Mouse (Mus musculus) liver, embryonic 14.5 days (tissue): Measurements from ENCODE around the gene Kalrn.

ENCODE experiments used
- CTCF ChIP-seq: IDR thresholded peaks from 2 replicates; pipeline ENCODE4 v1.5.1; 2016; ENCODE audit warnings: antibody characterized with exemption, low read depth, control low read depth
- EP300 ChIP-seq: IDR thresholded peaks from 2 replicates; pipeline ENCODE4 v1.6.1; 2016; ENCODE audit warnings: antibody characterized with exemption, low read depth

DNA sequence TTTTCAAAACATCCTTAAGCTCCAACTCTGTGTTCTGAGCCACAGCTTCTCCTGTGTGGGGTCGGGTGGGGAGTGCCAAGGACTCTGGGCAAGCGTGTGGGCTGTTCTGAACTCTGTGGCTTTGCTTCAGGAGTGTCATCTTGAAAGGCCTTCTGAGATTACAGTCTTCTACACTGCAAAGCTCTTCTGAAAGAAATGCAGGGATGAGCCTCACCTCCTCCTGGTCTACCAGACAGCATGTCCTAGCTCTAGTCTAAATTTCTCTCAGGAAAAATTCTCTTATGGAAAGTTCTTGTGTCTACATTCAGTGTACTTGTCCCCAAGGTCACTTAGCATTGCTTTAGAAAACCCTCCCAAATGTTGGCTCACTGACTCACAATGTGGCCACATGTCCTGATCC, 438.3 kb downstream of the Kalrn start:
- no peak for TF ChIP-seq CTCF
- TF ChIP-seq EP300 = no peak
